Mouse (Mus musculus) splenic B cell, adult 2 months (primary cell): Measurements from ENCODE around the gene Nphs2.
"Not testable (repeated sequence)": the region's sequence is repeated elsewhere in the genome, so short reads cannot be mapped to it uniquely, and the experiment has no call there.

ENCODE experiments used
- DNase-seq: peaks from one replicate; pipeline ENCODE4 v3.0.0-alpha.2; 2011; ENCODE audit warnings: low read depth, low spot score
- H3K27me3 ChIP-seq: 2 replicates; pipeline ENCODE4 v1.6.1; 2012; ENCODE audit warnings: mild to moderate bottlenecking, low read length, moderate library complexity, mixed read lengths; ENCODE audit not compliant: control insufficient read depth, poor library complexity, insufficient read depth, severe bottlenecking
- H3K36me3 ChIP-seq: 2 replicates; pipeline ENCODE4 v1.6.1; 2012; ENCODE audit warnings: mild to moderate bottlenecking, low read length, moderate library complexity, mixed read lengths; ENCODE audit not compliant: control insufficient read depth, poor library complexity, insufficient read depth, severe bottlenecking

Gene Nphs2

GRCm38 (mm10) chr1:156310630-156311029, at the start of gene Nphs2:
TSS of gene Nphs2 (plus strand) at chr1:156310727.
- Histone ChIP-seq H3K27me3 (no peaks in the 10 kb centered on the region), H3K36me3 (no peaks in the 10 kb centered on the region)
- DNase-seq = no peak

- Histone ChIP-seq H3K27me3 (no peaks in the 10 kb centered on the region), H3K36me3 (no peaks in the 10 kb centered on the region)
- DNase-seq = peak; percentile 38
Measured at GRCm38 (mm10) chr1:156263352-156263751, 47.2 kb upstream of the Nphs2 start.

- H3K36me3 ChIP-seq = no peaks in the 10 kb centered on the region
- no peak for DNase-seq
- no peaks in the 10 kb centered on the region; the same call in 1 of the 2 replicates for H3K27me3 ChIP-seq
Measured at GRCm38 (mm10) chr1:156263946-156264345, 46.6 kb upstream of the Nphs2 start.

GRCm38 (mm10) chr1:156268546-156268945, 42.0 kb upstream of the Nphs2 start:
- DNase-seq, H3K36me3 ChIP-seq, H3K27me3 ChIP-seq: not testable (repeated sequence)

GRCm38 (mm10) chr1:156270471-156270870, 40.1 kb upstream of the Nphs2 start:
- H3K27me3 ChIP-seq = no peaks in the 10 kb centered on the region; the same call in 1 of the 2 replicates

GRCm38 (mm10) chr1:156271654-156272053, 38.9 kb upstream of the Nphs2 start:
- no peaks in the 10 kb centered on the region for H3K36me3 ChIP-seq
- DNase-seq = no peak
- no peaks in the 10 kb centered on the region; the same call in 1 of the 2 replicates for H3K27me3 ChIP-seq

More at GRCm38 (mm10) chr1:156270471-156270870, 40.1 kb upstream of the Nphs2 start:
- no peak for DNase-seq
- no peaks in the 10 kb centered on the region for H3K36me3 ChIP-seq

GRCm38 (mm10) chr1:156273647-156274046, 36.9 kb upstream of the Nphs2 start:
- DNase-seq = no peak
- Histone ChIP-seq H3K27me3 (no peaks in the 10 kb centered on the region; the same call in 1 of the 2 replicates), H3K36me3 (no peaks in the 10 kb centered on the region)

GRCm38 (mm10) chr1:156280131-156280530, 30.4 kb upstream of the Nphs2 start:
- Histone ChIP-seq H3K36me3 (no peaks in the 10 kb centered on the region), H3K27me3 (no peaks in the 10 kb centered on the region)
- no peak for DNase-seq

- H3K27me3 ChIP-seq = no peaks in the 10 kb centered on the region
- DNase-seq = no peak
- H3K36me3 ChIP-seq = no peaks in the 10 kb centered on the region
Measured at GRCm38 (mm10) chr1:156284207-156284606, 26.3 kb upstream of the Nphs2 start.

- no peak for DNase-seq
- no peaks in the 10 kb centered on the region for H3K27me3 ChIP-seq
- no peaks in the 10 kb centered on the region for H3K36me3 ChIP-seq
Measured at GRCm38 (mm10) chr1:156284851-156285540, 25.5 kb upstream of the Nphs2 start.

- Histone ChIP-seq H3K36me3 (no peaks in the 10 kb centered on the region), H3K27me3 (no peaks in the 10 kb centered on the region)
- DNase-seq = no peak
Measured at GRCm38 (mm10) chr1:156285541-156285896, 25.0 kb upstream of the Nphs2 start.

GRCm38 (mm10) chr1:156288556-156289221, 21.8 kb upstream of the Nphs2 start:
- DNase-seq = no peak
- H3K36me3 ChIP-seq = no peaks in the 10 kb centered on the region
- no peaks in the 10 kb centered on the region for H3K27me3 ChIP-seq

GRCm38 (mm10) chr1:156289222-156289587, 21.3 kb upstream of the Nphs2 start:
- not testable (repeated sequence) for H3K36me3 ChIP-seq, DNase-seq, H3K27me3 ChIP-seq

- DNase-seq = no peak
- Histone ChIP-seq H3K36me3 (no peaks in the 10 kb centered on the region), H3K27me3 (no peaks in the 10 kb centered on the region)
Measured at GRCm38 (mm10) chr1:156290016-156290415, 20.5 kb upstream of the Nphs2 start.

- peak; percentile 11 for DNase-seq
- Histone ChIP-seq H3K27me3 (peaks cover 3% of the 10 kb centered on the region; the same call in 1 of the 2 replicates), H3K36me3 (no peaks in the 10 kb centered on the region)
Measured at GRCm38 (mm10) chr1:156302911-156303749, 7.4 kb upstream of the Nphs2 start, which contains the start of gene Tdrd5. TSS of gene Tdrd5 (minus strand) at chr1:156303664.
